8 mouse cellular contexts compared by ENCODE assay signal in the genomic region with DNA sequence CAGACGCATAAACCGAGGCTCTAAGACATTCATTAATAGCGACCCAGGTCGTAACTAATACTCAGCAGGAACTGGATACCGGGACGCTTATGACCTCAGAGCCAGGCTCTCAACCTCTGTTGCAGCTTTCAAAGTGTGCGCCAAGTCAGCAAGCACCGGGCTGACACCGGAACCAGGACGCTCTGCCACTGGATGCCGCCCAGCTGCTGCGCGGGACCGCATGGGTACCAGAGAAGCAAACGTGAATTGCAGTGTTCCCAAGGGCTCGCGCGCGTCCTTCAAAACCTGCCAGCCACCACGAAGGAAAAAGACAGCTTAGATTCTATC. TPM values are rescaled to one million over a fixed set of nuclear protein-coding genes. Genes with fewer than 3 reads are reported as not detected.
A peak's percentile ranks its signal among the peaks of the same experiment; 100 is the strongest.
DNase-seq lines count a peak whose midpoint lies in the region; ATAC-seq and TF ChIP-seq lines count a peak whose summit lies in the region.

No protein-coding gene starts in this region.

- DNase-seq in layer of hippocampus, adult 2 months (ENCODE audit: low spot score in 2 of 2), result no peak
- DNase-seq in layer of hippocampus, adult 8-10 months (ENCODE audit: low spot score in 2 of 2), result no peak
- DNase-seq in lung, postnatal 36 days, result peak; percentile 28
- no peak for DNase-seq in ovary, postnatal 36 days (ENCODE audit: low spot score)

- H3K9ac ChIP-seq in heart, embryonic 11.5 days (ENCODE audit: low read depth, low read length), result peak overlapping the region; percentile 87
- peak overlapping the region; percentile 76 for H3K9ac ChIP-seq in kidney, embryonic 14.5 days (ENCODE audit: low read depth, low read length)
- no peak overlapping the region for H3K9ac ChIP-seq in stomach, embryonic 15.5 days

- no peak for TF ChIP-seq CTCF in layer of hippocampus, adult 2 months (conservative IDR thresholded peaks at IDR 0.05)
- no peak for TF ChIP-seq CTCF in bone marrow, adult 2 months (IDR thresholded peaks at IDR 0.05; ENCODE audit: control insufficient read depth, insufficient read depth, low read length)

- peak overlapping the region; percentile 69 for H3K4me2 ChIP-seq in heart, embryonic 11.5 days
- H3K4me2 ChIP-seq in kidney, embryonic 14.5 days (replicated peaks; ENCODE audit: low read depth, low read length), result peak overlapping the region; percentile 95
- H3K4me2 ChIP-seq in stomach, embryonic 15.5 days, result peak overlapping the region; percentile 100

- ATAC-seq in heart, embryonic 11.5 days (replicated peaks; ENCODE audit: insufficient number of reproducible peaks, low FRiP score, low TSS enrichment), result no peak
- no peak for ATAC-seq in kidney, embryonic 14.5 days (ENCODE audit: low FRiP score, low TSS enrichment)
- no peak for ATAC-seq in stomach, embryonic 15.5 days (ENCODE audit: insufficient read depth, low FRiP score, low read depth)

- no peak for TF ChIP-seq POLR2A in bone marrow, adult 2 months (IDR thresholded peaks at IDR 0.05; ENCODE audit: borderline replicate concordance, control insufficient read depth, low read depth, low read length)

- H3K4me3 ChIP-seq in layer of hippocampus, adult 2 months, result peak overlapping the region; percentile 85
- peak overlapping the region; percentile 85 for H3K4me3 ChIP-seq in bone marrow, adult 2 months (replicated peaks; ENCODE audit: control insufficient read depth, low read depth, low read length)
- peak overlapping the region; percentile 75 for H3K4me3 ChIP-seq in heart, embryonic 11.5 days (ENCODE audit: low read depth, low read length)
- peak overlapping the region; percentile 69 for H3K4me3 ChIP-seq in kidney, embryonic 14.5 days (ENCODE audit: low read length)
- H3K4me3 ChIP-seq in stomach, embryonic 15.5 days (replicated peaks), result peak overlapping the region; percentile 73

- H3K9me3 ChIP-seq in heart, embryonic 11.5 days (replicated peaks; ENCODE audit: control insufficient read depth, low read length), result no peaks in the 10 kb centered on the region; the same call in 1 of the 2 replicates
- no peaks in the 10 kb centered on the region for H3K9me3 ChIP-seq in kidney, embryonic 14.5 days (ENCODE audit: control insufficient read depth, low read length)
- no peaks in the 10 kb centered on the region for H3K9me3 ChIP-seq in stomach, embryonic 15.5 days

- peak overlapping the region; percentile 88 for H3K27ac ChIP-seq in layer of hippocampus, adult 2 months
- 0 out of 2 replicates have a peak overlapping the region, but pooled peaks have one; percentile 25 for H3K27ac ChIP-seq in bone marrow, adult 2 months (ENCODE audit: control insufficient read depth, insufficient read depth, low read depth, low read length, poor library complexity)
- H3K27ac ChIP-seq in heart, embryonic 11.5 days (ENCODE audit: low read depth, low read length), result no peak overlapping the region
- no peak overlapping the region for H3K27ac ChIP-seq in kidney, embryonic 14.5 days (ENCODE audit: low read depth, low read length)
- no peak overlapping the region for H3K27ac ChIP-seq in stomach, embryonic 15.5 days

- H3K4me1 ChIP-seq in bone marrow, adult 2 months (ENCODE audit: control insufficient read depth, insufficient read depth, low read length), result peaks cover 1% of the 10 kb centered on the region; the same call in 1 of the 2 replicates
- H3K4me1 ChIP-seq in heart, embryonic 11.5 days (ENCODE audit: control insufficient read depth, insufficient read depth, low read length), result peaks cover 20% of the 10 kb centered on the region
- H3K4me1 ChIP-seq in kidney, embryonic 14.5 days (ENCODE audit: control insufficient read depth, insufficient read depth, low read length), result peaks cover 19% of the 10 kb centered on the region
- H3K4me1 ChIP-seq in stomach, embryonic 15.5 days, result peaks cover 17% of the 10 kb centered on the region

- WGBS in bone marrow, adult 2 months, result 5% methylated on average over 20 of the region's 20 CpGs
- 1% methylated on average over 20 of the region's 20 CpGs for WGBS in heart, embryonic 11.5 days (ENCODE audit: insufficient replicate concordance)
- WGBS in kidney, embryonic 14.5 days, result 1% methylated on average over 20 of the region's 20 CpGs
- 4% methylated on average over 20 of the region's 20 CpGs for WGBS in stomach, embryonic 15.5 days

- H3K36me3 ChIP-seq in heart, embryonic 11.5 days (ENCODE audit: control insufficient read depth, insufficient read depth, low read length), result 0 out of 2 replicates have a peak, but pooled peaks cover 2% of the 10 kb centered on the region
- H3K36me3 ChIP-seq in kidney, embryonic 14.5 days (ENCODE audit: control insufficient read depth, insufficient read depth, low read length), result no peaks in the 10 kb centered on the region
- no peaks in the 10 kb centered on the region for H3K36me3 ChIP-seq in stomach, embryonic 15.5 days

- H3K27me3 ChIP-seq in heart, embryonic 11.5 days (ENCODE audit: control insufficient read depth, insufficient read depth, low read length), result no peaks in the 10 kb centered on the region
- no peaks in the 10 kb centered on the region for H3K27me3 ChIP-seq in kidney, embryonic 14.5 days (ENCODE audit: control insufficient read depth, insufficient read depth, low read length)
- no peaks in the 10 kb centered on the region for H3K27me3 ChIP-seq in stomach, embryonic 15.5 days (replicated peaks)

RNA-seq across cellular contexts. Expression of a gene that starts 1.4 kb away (rescaled TPM):
- total RNA-seq in layer of hippocampus, adult 2 months (2021), result 100 to 1,000 TPM; 124 to 125 TPM
- total RNA-seq in layer of hippocampus, adult 8-10 months (2022), result 100 to 1,000 TPM; 103 to 125 (median 116) TPM
- 8.3 and 10.7 TPM in 2 replicates for polyA plus RNA-seq in bone marrow, adult 2 months (2011; ENCODE audit: insufficient read depth, insufficient read length, low replicate concordance, missing spikeins)
- polyA plus RNA-seq in heart, embryonic 11.5 days (2014; fragmentation: Nextera tagmentation; extraction: Ambion mirVana), result 18.9 and 24.9 TPM in 2 replicates
- 24.5 and 28.4 TPM in 2 replicates for polyA plus RNA-seq in kidney, embryonic 14.5 days (2014; fragmentation: Nextera tagmentation; extraction: Ambion mirVana)
- 19.1 and 19.5 TPM in 2 replicates for polyA plus RNA-seq in stomach, embryonic 15.5 days (2015; fragmentation: Nextera tagmentation; extraction: Ambion mirVana)

Comparison
In these comparisons a context has a peak if more than half of its experiments do, and no peak if none do; other contexts are left out.
1. H3K27ac ChIP-seq: peak in layer of hippocampus, adult 2 months (single experiment) and bone marrow, adult 2 months (single experiment); none in heart, embryonic 11.5 days (single experiment), kidney, embryonic 14.5 days (single experiment) and stomach, embryonic 15.5 days (single experiment).
2. Peak in every context shown above with its lines, with median percentiles within 50 percentile points of each other: H3K4me3 ChIP-seq and H3K4me2 ChIP-seq.